Mouse (Mus musculus): ENCODE results near the gene Wnk4. TPM values are rescaled to one million over a fixed set of nuclear protein-coding genes. Genes with fewer than 3 reads are reported as not detected.

Gene Wnk4
- polyA plus RNA-seq (2012; rRNA removed) = 5.2 and 5.4 TPM in 2 replicates

GRCm38 (mm10) chr11:101259948-101260825, at the start of gene Wnk4:
Gene Wnk4, plus strand, starts transcription at chr11:101260567.

GRCm38 (mm10) chr11:101226065-101226701, 34.2 kb upstream of the Wnk4 start, which contains the start of gene Ezh1:
Gene Ezh1, minus strand, starts transcription at chr11:101226463.

DNA sequence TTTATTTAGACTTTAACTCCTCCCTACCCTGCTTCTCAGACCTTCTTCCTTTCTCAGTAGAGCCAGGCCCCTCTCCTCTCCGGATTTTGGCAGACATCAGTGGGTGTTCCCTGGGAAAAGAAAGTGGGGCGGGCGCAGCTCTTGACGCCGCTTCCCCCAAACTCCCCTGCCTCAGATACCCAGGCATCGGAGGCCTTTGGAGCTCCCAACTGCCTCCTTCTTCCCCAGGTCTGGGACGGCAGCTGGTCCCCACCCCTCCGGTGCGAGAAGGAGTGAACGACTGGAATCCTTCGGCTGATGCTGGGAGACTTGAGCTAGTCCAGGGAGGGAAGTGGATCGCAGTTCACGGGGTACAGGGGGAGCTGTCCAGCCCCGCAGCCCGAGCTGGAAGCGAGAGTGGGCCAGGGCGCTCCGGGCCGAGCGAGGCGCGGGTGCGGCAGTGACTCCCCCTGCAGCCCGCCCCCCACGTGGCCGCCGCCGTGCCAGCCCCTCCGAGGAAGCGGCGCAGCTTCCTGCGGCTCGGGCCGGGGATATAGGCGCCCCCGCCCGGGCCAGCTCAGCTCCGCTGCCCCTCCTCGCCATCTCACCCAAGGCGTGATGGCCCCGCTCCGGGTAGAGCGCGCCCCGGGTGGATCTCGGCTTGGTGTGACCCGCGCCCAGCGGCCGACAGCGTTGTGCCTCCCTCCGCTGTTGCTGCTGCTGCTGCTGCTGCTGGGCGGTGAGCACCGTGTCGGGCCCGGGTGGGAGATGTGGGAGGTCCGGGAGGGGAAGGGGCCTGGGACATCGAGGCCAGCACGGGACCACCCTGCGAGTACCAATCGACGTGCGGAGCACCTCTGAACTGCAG, 14.3 kb upstream of the Wnk4 start, which contains the start of gene Ramp2:
Ramp2 (plus strand) TSS at position 174 of the 847 bp plus-strand sequence.

DNA sequence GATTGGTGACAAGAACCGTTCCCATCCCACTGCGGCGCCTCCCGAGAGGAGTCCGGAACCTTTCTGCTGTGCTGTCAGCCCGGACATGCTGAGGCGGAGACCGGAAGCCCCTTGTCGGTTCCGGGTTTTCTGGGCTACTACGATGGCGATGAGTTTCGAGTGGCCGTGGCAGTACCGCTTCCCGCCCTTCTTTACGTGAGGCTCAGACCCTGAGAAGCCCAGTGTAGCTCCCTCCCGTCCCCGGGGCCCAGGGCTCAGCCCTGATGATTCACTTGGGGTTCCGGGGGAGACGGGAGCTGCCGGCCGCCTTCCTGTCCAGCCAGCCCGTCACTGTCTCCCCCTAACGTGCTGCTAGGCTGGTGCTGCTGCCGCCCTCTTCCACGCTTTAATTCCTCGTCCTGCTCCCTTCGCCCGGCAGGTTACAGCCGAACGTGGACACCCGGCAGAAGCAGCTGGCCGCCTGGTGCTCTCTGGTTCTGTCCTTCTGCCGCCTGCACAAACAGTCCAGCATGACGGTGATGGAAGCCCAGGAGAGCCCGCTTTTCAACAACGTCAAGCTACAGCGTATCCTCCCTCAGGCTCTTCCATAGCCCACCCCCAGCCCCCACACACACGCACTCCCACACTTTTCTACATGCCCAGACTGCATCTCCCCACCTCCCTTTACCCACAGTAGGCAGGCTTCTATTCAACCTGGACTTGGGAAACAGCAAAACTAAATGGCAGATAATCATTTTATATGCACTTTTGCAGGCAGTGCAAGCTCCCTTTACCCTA, 6.6 kb upstream of the Wnk4 start, which contains the start of gene Vps25:
Vps25 (plus strand) TSS at position 95 of the 777 bp plus-strand sequence.

DNA sequence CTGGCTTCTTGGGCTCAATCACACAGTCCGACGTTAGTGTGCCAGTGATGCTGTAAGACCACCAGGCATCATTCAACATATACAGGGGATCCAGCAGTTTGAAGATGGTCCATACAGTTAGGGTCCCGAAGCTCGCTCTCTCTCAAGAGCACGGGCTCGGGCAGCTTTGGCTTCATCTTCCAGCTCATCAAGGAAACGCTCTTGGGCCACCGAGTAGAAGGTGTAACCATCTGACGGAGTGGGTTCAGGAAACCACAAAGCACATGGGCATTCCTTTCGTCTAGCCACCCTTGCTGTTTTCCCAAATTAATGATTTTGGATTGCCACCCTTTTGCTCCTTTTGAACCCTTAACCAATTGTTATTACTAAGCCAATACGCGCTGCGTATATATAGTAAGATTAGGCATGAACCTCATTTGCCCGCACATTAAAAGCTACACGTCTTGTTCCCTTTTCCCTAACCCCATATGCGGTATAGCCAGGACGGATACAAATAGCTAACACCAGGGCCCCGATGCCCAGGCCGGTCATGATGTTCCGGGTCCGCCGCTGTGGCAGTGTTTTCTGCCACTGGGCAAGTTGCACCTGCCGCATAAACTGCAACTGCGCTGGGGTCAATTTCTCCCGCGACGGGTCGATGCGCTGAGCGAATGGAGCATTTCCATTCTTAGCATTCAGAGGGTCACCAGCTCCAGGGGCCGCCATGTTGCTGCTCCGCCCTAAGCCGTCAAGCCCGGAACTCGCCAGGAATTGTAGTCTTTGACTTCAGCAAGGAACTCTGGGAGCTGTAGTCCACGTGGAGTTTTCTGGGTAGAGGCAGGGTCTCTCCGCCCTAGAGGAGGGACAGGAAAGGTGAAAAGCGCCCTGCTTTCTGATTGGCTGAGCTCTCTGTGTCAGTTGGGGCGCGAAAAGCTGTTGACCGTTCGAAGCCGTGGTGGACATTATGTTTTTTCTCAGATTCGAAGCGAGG, 18.1 kb downstream of the Wnk4 start, which contains the start of the genes Cntd1 and Coa3:
Cntd1 (plus strand) TSS at position 790 of the 970 bp plus-strand sequence.
Coa3 (minus strand) TSS at position 892 of the 970 bp plus-strand sequence.

DNA sequence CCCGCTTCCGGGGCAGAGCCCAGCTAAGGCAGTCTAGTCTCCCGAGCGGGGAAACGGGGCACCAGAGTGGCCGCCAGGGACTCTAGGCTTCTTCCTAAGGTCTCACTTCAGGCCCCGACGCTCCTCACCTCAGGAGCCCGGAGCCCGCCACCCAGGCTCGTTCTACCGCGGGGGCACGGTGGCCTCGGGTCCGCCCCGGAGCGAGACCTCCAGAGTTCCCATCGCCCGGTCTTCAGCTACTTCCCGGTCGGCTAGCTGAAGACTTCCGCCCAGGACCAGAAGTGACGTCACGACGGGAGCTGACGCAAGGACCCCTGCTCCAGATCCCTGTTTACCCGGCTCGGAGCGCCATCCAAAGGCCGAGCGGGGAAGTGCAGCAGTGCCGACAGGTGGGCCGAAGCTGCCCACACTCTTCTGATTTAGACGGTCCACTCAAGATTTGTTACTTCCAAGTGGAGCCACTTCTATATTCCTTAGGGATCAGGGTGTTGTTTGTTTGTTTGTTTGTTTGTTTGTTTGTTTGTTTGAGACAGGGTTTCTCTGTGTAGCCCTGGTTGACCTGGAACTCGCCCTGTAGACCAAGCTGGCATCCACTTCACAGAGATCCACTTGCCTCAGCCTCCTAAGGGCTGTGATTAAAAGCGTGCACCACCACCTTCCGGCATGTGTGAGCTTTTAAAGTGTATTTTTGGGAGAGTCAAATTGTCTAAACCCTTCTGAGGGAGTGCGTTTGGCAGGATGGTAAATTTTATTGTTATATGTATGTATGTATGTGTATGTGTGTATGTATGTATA, 41.8 kb downstream of the Wnk4 start, which contains the start of gene Becn1:
Becn1 (minus strand) TSS at position 283 of the 795 bp plus-strand sequence.

DNA sequence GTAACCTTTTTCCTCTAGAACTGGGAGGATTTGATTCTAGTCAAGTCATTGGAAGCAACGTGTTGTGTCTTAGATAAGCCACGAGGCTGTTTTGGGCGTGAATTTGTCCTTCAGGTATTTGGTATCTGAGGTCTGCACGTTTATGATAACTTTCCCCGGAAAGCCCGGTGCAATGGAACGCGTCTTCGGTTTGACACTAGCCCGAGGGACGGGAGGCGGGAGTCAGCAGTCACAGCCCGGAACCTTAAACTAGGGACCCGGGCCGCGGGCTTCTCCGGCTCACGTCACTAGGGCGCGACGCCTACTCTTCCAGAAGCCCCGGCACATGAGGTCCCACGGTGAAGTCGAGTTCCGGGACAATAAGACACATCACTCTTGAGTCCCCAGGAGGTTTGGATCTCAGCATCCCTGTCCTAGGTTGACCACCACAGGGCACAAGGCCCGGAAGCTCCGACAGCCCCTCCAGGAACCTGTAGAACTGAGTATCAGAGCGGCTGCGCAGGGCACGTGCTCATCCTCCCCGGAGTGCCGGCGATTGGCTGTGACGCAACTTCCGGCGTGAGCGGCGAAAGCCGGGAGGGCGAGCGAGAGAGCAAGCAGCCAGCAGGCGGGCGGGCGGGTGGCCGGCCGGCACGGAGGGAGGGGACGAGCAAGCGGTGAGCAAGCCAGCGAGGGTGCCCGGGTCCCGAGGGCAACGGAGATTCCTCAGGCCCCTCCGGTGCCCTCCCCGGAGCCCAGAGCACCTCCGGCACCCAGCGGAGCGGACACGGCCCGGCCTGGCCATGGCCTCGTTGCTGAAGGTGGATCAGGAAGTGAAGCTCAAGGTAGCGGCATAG, 55.5 kb downstream of the Wnk4 start, which contains the start of gene Psme3:
Psme3 (plus strand) TSS at position 549 of the 836 bp plus-strand sequence.

GRCm38 (mm10) chr11:101324763-101325162, 64.4 kb downstream of the Wnk4 start, which contains the start of gene Aoc2:
Gene Aoc2, plus strand, starts transcription at chr11:101325063.

Other genes starting within 250 kb of the Wnk4 start
- gene Naglu, start 190.6 kb upstream of the Wnk4 start, polyA plus RNA-seq (2012; rRNA removed) = 2.9 and 3.4 TPM in 2 replicates
- 0.16 and 0.29 TPM in 2 replicates for gene Hsd17b1, start 182.2 kb upstream of the Wnk4 start, polyA plus RNA-seq (2012; rRNA removed)
- gene Coasy, start 178.0 kb upstream of the Wnk4 start, polyA plus RNA-seq (2012; rRNA removed) = 13.9 and 16.1 TPM in 2 replicates
- 16.2 and 18.2 TPM in 2 replicates for gene Mlx, start 173.3 kb upstream of the Wnk4 start, polyA plus RNA-seq (2012; rRNA removed)
- gene Psmc3ip, start 165.1 kb upstream of the Wnk4 start, polyA plus RNA-seq (2012; rRNA removed) = 17.9 and 19.9 TPM in 2 replicates
- gene Retreg3, start 140.7 kb upstream of the Wnk4 start, polyA plus RNA-seq (2012; rRNA removed) = 18.0 and 21.8 TPM in 2 replicates
- 8.7 and 13.8 TPM in 2 replicates for gene Tubg1, start 140.6 kb upstream of the Wnk4 start, polyA plus RNA-seq (2012; rRNA removed)
- gene Tubg2, start 104.7 kb upstream of the Wnk4 start, polyA plus RNA-seq (2012; rRNA removed) = 0.08 and 0.11 TPM in 2 replicates
- gene Cntnap1, start 90.0 kb upstream of the Wnk4 start, polyA plus RNA-seq (2012; rRNA removed) = 0.14 and 0.15 TPM in 2 replicates
- gene Plekhh3, start 89.2 kb upstream of the Wnk4 start, polyA plus RNA-seq (2012; rRNA removed) = 0.95 and 0.97 TPM in 2 replicates
- gene Ccr10, start 85.1 kb upstream of the Wnk4 start, polyA plus RNA-seq (2012; rRNA removed) = not detected in 2 replicates
- gene Ezh1, start 34.1 kb upstream of the Wnk4 start, polyA plus RNA-seq (2012; rRNA removed) = 8.9 and 9.4 TPM in 2 replicates
- 13.0 and 15.1 TPM in 2 replicates for gene Ramp2, start 14.5 kb upstream of the Wnk4 start, polyA plus RNA-seq (2012; rRNA removed)
- gene Vps25, start 6.9 kb upstream of the Wnk4 start, polyA plus RNA-seq (2012; rRNA removed) = 34.6 and 40.2 TPM in 2 replicates
- 0.37 and 0.56 TPM in 2 replicates for gene Cntd1, start 18.4 kb downstream of the Wnk4 start, polyA plus RNA-seq (2012; rRNA removed)
- 50.7 and 59.2 TPM in 2 replicates for gene Coa3, start 18.5 kb downstream of the Wnk4 start, polyA plus RNA-seq (2012; rRNA removed)
- gene Becn1, start 41.7 kb downstream of the Wnk4 start, polyA plus RNA-seq (2012; rRNA removed) = 67.0 and 70.3 TPM in 2 replicates
- 111 and 131 TPM in 2 replicates for gene Psme3, start 55.6 kb downstream of the Wnk4 start, polyA plus RNA-seq (2012; rRNA removed)
- 3.2 and 5.2 TPM in 2 replicates for gene Aoc2, start 64.5 kb downstream of the Wnk4 start, polyA plus RNA-seq (2012; rRNA removed)
- 0.17 and 0.24 TPM in 2 replicates for gene Aoc3, start 70.0 kb downstream of the Wnk4 start, polyA plus RNA-seq (2012; rRNA removed)
- gene G6pc, start 107.0 kb downstream of the Wnk4 start, polyA plus RNA-seq (2012; rRNA removed) = 0.01 TPM in 2 replicates
- gene Aarsd1, start 157.0 kb downstream of the Wnk4 start, polyA plus RNA-seq (2012; rRNA removed) = 26.3 and 29.3 TPM in 2 replicates
- gene Gm27029, start 164.2 kb downstream of the Wnk4 start, polyA plus RNA-seq (2012; rRNA removed) = 1.2 and 1.4 TPM in 2 replicates
- gene Rundc1, start 164.5 kb downstream of the Wnk4 start, polyA plus RNA-seq (2012; rRNA removed) = 3.4 and 4.2 TPM in 2 replicates
- gene Ptges3l, start 164.8 kb downstream of the Wnk4 start, polyA plus RNA-seq (2012; rRNA removed) = 0.92 and 1.4 TPM in 2 replicates
- gene Rpl27, start 181.7 kb downstream of the Wnk4 start, polyA plus RNA-seq (2012; rRNA removed) = 934 and 1,025 TPM in 2 replicates
- 19.6 and 24.0 TPM in 2 replicates for gene Ifi35, start 187.8 kb downstream of the Wnk4 start, polyA plus RNA-seq (2012; rRNA removed)
- gene Rnd2, start 204.4 kb downstream of the Wnk4 start, polyA plus RNA-seq (2012; rRNA removed) = 2.7 and 3.3 TPM in 2 replicates
- 8.3 and 9.3 TPM in 2 replicates for gene Vat1, start 205.7 kb downstream of the Wnk4 start, polyA plus RNA-seq (2012; rRNA removed)

Measured in liver, embryonic 14 days (tissue).